Mouse (Mus musculus): ENCODE measurements around the gene Tusc2. TPM values are rescaled to one million over a fixed set of nuclear protein-coding genes. Genes with fewer than 3 reads are reported as not detected.
A peak's percentile ranks its signal among the peaks of the same experiment; 100 is the strongest.

Gene Tusc2
- total RNA-seq (2015; ENCODE audit: low replicate concordance) (6.7 and 8.3 TPM in 2 replicates), total RNA-seq (2017; ENCODE audit: low replicate concordance) (4.7 and 5.3 TPM in 2 replicates)

DNA sequence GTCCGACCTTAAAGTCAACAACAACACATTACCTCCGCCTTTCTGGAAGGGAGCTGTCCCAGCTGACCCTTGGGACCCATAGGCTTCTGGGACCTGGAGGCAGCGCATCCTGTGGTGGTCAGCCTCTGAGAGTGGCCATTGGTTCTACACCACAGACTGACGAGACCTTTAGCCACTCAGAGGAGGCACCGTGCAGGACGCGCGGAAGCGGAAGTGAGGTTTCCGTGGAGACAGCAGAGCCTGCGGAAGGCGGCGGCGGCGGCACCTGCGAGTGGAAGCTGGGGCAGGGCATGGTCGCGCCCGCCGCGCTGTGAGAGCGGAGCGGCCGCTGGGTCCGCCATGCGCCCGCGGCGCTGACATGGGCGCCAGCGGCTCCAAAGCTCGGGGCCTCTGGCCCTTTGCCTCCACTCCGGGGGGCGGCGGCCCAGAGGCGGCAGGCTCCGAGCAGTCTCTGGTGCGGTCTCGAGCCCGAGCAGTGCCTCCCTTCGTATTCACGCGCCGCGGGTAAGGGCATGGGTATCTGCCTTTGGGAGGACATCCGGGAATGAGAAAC is at the start of gene Tusc2:
Gene Tusc2, plus strand, starts transcription at position 227 of the 553 bp plus-strand sequence.
- peak; percentile 91 for ATAC-seq (replicated peaks; ENCODE audit: low FRiP score, poor library complexity, severe bottlenecking)

- ATAC-seq (replicated peaks; ENCODE audit: low FRiP score, poor library complexity, severe bottlenecking) = peak; percentile 72
Measured at GRCm38 (mm10) chr9:107514303-107514955, 48.6 kb upstream of the Tusc2 start.

DNA sequence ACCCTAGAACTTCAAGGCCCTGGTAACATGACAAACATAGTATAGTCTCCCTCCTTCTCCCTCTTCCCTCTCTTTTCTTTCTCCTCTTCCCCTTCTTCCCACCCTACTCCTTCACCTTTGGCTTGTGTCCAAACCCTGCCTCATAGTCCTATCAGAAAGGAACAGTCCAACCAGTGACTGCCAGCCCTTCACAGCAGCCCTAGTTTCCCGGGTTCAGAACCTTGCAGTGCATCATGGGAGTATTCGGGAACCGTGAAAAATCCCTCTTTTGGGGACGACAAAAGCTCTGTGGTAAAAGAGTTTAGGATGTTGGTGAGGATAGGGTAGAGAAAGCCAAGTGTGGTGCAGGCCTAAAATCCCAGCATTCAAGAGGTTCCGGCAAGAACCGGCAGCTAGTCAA is 42.7 kb upstream of the Tusc2 start:
- ATAC-seq (replicated peaks; ENCODE audit: low FRiP score, poor library complexity, severe bottlenecking) = no peak

- no peak for ATAC-seq (replicated peaks; ENCODE audit: low FRiP score, poor library complexity, severe bottlenecking)
Measured at GRCm38 (mm10) chr9:107521190-107521589, 41.9 kb upstream of the Tusc2 start.

- no peak for ATAC-seq (replicated peaks; ENCODE audit: low FRiP score, poor library complexity, severe bottlenecking)
Measured at GRCm38 (mm10) chr9:107521711-107522399, 41.2 kb upstream of the Tusc2 start.

DNA sequence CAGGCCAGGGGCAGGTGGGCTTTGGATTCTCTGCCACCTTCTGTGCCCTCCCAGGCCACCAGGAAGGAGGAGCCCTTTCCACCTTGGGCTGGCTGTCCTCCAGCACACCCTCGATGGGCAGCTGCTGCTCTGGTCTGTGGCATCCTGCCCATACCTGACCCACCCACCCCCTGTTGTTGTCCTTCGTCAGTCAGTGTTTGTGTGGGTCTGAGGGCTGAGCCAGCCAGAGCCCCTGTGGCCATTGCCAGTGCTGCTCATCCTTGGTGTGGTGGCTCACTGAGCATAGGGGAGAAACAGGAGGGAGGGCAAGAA is 40.7 kb upstream of the Tusc2 start:
- no peak for ATAC-seq (replicated peaks; ENCODE audit: low FRiP score, poor library complexity, severe bottlenecking)

DNA sequence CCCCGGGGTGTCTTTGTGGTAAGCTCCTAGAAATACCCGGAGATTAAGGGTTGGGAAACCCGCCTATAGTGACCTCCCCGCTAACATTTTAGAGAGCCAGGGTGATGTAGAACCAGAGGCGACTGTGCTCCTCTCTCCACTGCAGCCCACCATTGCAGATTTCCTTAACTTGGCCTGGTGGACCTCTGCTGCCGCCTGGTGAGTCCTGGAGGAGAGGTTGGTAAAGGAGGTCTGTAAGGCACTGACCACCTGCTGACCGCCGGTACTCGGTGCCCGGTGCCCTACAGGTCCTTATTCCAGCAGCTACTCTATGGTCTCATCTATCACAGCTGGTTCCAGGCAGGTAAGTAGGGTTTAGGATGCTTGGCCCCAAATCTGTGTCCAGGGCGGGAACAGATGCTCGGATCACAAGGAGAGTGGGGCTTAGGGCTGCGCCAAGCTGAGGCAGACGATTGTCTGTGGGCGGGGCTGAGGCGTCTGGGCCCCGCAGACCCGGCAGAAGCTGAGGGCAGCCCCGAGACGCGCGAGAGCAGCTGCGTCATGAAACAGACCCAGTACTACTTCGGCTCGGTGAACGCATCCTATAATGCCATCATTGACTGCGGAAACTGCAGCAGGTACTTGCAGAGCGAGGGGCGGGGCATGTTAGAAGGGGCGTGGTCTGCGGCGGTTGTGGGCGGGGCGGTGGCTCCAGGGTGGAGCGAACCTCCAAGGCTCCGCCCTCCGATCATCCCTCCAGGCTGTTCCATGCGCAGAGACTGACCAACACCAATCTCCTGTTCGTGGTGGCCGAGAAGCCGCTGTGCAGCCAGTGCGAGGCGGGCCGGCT is 36.6 kb upstream of the Tusc2 start:
- ATAC-seq (replicated peaks; ENCODE audit: low FRiP score, poor library complexity, severe bottlenecking) = 0 out of 2 replicates have a peak, but pooled peaks have one; percentile 34

- peak; percentile 80 for ATAC-seq (replicated peaks; ENCODE audit: low FRiP score, poor library complexity, severe bottlenecking)
Measured at GRCm38 (mm10) chr9:107533791-107534407, 29.2 kb upstream of the Tusc2 start, which contains the start of gene Tmem115. TSS of gene Tmem115 (plus strand) at chr9:107533945.

- ATAC-seq (replicated peaks; ENCODE audit: low FRiP score, poor library complexity, severe bottlenecking) = peak; percentile 57
Measured at GRCm38 (mm10) chr9:107534408-107535202, 28.4 kb upstream of the Tusc2 start.

GRCm38 (mm10) chr9:107538231-107538630 is 24.8 kb upstream of the Tusc2 start:
- ATAC-seq (replicated peaks; ENCODE audit: low FRiP score, poor library complexity, severe bottlenecking) = no peak

GRCm38 (mm10) chr9:107538711-107539110 is 24.3 kb upstream of the Tusc2 start:
- no peak for ATAC-seq (replicated peaks; ENCODE audit: low FRiP score, poor library complexity, severe bottlenecking)

DNA sequence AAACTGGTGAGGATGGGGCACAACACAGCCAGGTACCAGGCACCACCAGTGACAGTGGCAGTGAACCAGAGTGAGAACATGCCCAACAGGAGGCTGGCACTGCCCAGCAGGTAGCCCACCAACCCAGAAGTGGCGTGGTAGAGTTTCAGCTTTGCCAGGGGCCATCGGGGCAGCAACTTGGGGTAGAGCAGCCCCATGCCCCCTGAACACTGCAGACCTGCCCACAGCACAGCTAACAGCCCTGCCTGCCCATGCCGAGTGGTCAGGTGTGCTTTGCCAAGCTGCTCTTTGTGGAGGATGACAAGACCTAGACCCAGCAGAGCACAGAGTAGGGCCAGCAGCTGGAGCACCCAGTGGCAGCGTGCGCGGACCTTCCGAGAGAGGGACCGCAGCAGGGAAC is 23.1 kb upstream of the Tusc2 start:
- ATAC-seq (replicated peaks; ENCODE audit: low FRiP score, poor library complexity, severe bottlenecking) = no peak

GRCm38 (mm10) chr9:107540420-107540819 is 22.6 kb upstream of the Tusc2 start:
- no peak for ATAC-seq (replicated peaks; ENCODE audit: low FRiP score, poor library complexity, severe bottlenecking)

DNA sequence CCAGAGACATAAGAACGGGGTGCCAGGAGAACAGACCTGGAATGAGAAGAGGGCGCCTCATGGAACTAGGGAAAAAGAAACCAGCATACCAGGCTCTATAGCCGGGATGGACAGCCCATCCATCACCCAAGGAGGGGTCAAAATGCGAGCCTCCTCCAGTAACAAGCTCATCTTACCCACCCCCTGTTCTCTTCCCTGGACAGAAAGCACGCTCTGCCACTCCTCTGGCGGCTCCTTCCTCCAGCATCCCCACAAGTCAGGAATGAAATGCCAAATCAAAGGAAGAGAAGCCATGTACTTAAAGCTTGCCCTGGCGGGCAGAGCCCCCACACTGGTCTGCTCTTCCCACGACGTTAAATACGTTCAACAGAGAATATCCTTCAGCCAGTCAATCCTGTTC is 22.1 kb upstream of the Tusc2 start:
- no peak for ATAC-seq (replicated peaks; ENCODE audit: low FRiP score, poor library complexity, severe bottlenecking)

DNA sequence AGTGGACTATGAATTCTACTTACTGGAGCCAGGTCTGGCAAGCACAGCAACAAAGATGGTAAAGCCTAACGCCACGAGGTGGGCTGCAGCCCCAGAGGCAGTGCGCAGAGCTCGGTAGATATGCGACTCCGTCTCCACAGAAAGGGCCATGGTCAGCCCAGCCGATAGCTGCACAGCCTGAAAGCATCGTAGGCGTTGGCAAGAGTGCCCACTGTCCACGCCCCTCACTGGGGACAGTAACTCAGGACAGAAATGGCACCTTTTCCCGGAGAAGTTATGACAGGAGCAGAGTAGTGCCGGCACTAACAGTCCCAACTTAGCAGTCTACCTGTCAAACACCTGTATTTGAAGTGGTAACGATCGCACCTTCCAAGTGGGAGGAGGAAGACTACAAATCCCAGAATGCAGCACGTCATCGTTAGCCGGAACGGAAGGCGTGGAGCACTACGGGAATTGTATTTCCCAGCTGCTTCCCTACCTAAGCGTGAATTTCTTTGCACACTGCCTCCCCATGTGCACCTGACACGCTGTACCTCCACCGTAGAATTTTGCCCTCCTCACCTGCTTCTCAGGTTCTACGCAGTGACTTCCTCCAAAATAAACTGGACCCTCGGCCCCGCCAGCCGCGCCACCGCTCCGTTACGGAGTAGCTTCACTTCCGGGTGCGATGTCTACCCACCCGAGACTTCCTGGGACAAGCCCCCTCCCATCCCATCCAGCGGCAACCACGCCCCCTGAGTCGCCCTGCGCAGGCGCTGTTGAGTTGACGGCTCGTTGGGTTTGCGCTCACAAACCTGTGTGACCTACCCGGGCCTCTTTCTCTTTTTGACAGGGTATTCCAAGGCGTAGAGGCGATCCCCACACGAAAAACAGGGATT is 21.3 kb upstream of the Tusc2 start, which contains the start of the genes Cyb561d2 and Nprl2:
Gene Cyb561d2, minus strand, starts transcription at position 720 of the 878 bp plus-strand sequence.
Gene Nprl2, plus strand, starts transcription at position 753 of the 878 bp plus-strand sequence.
- ATAC-seq (replicated peaks; ENCODE audit: low FRiP score, poor library complexity, severe bottlenecking) = peak; percentile 84

GRCm38 (mm10) chr9:107542352-107542686 is 20.7 kb upstream of the Tusc2 start:
- ATAC-seq (replicated peaks; ENCODE audit: low FRiP score, poor library complexity, severe bottlenecking) = peak; percentile 25; the same call in 1 of the 2 replicates

DNA sequence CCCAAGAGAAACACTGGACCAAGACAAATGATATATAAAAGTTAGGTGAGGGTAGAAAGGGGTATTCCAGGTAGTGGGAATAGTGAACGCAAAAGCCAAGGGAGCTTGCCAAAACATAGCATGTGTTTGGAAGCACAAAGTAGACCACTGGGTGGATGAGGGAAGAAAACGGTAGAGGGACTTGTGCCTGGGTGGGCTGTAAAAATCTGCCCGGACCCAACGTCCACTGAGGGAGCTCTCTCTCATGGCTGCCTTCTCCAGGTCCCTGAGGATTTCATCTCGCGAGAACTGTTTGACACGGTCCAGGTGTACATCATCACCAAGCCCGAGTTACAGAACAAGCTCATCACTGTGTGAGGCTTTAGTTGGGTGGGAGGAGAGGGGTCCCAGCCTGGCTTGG is 20.3 kb upstream of the Tusc2 start:
- ATAC-seq (replicated peaks; ENCODE audit: low FRiP score, poor library complexity, severe bottlenecking) = no peak

DNA sequence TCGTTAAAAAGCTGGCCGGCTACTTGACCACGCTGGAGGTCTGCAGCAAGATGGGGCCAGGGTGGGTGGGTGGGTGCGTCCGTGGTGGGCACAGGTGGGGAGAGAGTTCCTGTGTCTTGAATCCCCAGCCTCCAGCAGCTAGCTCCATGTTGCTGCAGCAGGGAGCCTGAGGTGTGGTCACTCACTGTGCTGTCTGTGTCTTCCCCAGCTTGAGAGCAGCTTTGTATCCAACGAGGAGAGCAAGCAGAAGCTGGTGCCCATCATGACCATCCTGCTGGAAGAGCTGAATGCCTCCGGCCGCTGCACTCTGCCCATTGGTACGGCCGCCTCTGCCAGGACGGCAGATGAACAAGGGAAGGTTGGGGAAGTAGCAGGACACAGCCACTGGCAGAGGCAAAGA is 19.8 kb upstream of the Tusc2 start:
- ATAC-seq (replicated peaks; ENCODE audit: low FRiP score, poor library complexity, severe bottlenecking) = no peak

Data from erythroblast, adult 5-6 weeks (primary cell).